Mouse (Mus musculus) activated CD4-positive, CD25-positive, alpha-beta regulatory T cell, adult 4 months (primary cell): Measurements from ENCODE around the gene Gls. TPM values are rescaled to one million over a fixed set of nuclear protein-coding genes. Genes with fewer than 3 reads are reported as not detected.
A peak's percentile ranks its signal among the peaks of the same experiment; 100 is the strongest.

ENCODE experiments used
- ATAC-seq: one replicate; pipeline ENCODE4 v1.8.0; 2017
- polyA plus RNA-seq, 2 experiments: library from polyadenylated mRNA; unstranded; fragments of 100-300 nt; shearing (Covaris generic); gene quantifications; one replicate each; pipeline ENCODE4 v1.2.1; 2017

Gls gene
- 10 to 100 TPM; 42.3 to 70.7 TPM for polyA plus RNA-seq

DNA sequence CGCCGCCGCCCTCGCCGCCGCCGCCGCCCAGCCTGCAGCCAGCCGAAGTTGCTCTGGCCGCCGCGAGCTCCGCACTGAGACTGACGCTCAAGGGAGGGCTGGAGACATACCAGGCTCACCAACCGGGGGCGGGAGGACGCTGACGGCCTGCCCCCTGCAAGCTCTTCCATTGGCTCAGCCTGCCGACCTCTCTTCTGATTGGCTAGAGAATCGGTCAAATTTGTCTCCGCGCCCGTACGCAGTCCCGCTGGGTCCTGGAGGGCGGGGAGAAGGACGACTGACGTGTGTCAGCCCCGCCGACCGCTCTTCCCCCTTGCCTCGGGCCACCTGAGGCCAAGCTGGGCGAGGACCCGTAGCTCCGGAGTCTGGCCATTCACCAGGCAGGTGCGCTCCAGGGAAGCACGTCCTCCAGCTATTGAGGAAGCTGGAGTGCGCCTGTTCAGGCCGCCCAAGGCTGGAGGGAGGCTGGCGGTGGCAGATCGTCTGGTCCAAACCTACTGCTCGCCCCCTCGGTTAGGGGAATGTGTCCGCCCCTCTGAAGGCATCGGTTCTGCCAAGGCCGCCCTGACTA is at the start of gene Gls:
Gene Gls (minus strand): TSS at position 90 of the 571 bp plus-strand sequence.
- ATAC-seq, result peak; percentile 83

DNA sequence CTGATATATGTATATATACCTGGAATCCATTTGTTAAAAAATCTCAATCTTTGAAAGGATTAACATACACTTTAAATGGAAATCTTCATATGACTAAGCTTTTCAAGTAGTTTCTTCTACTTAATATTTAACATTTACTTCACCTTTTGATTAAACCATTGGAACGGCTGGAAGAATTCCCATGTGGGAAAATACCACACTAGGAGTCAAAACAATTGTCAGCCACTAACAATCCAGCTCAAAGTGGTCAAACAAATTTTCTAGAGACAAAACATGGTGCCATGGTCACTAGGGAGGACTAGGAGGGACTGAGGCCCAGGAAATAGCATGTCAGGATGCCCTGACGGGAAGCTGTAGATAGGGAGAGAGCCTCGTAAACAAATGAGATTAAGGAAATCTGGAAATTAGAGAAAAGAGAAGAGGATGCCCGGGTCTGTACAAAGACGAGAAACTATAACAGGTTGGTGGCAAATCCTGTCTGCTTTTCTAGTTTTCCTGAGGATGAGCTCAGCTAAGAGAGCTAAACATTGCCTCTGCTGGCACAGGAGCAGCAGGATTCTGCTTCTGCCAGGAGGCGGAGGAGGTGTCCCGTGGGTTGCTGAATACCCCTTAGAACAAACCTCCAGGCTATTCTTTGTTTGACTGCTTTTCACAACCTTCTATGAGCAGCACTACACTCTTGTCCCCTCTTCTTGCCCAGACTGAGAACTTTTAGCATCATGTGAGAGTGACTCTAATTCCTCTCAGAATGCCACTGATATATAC is 47.0 kb upstream of the Gls start:
- ATAC-seq, result no peak

DNA sequence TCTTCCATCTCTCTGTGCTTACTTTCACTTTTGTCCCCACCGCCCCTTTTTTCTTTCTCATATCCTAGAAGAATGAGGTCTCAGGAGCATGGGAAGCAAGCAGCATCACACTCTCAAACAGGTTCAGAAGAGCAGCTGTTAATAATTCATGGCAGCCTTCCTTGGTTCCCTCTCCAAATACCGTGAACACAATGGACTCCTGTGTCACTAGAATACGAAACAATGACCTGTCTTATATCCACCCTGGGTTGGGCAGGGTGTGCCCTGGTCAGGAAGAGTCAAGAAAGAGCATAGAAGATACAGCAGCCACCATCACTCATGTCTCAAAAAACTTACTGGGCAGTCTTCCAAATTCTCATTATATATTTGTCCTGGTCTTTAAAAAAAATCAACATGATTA is 46.3 kb upstream of the Gls start:
- no peak for ATAC-seq

DNA sequence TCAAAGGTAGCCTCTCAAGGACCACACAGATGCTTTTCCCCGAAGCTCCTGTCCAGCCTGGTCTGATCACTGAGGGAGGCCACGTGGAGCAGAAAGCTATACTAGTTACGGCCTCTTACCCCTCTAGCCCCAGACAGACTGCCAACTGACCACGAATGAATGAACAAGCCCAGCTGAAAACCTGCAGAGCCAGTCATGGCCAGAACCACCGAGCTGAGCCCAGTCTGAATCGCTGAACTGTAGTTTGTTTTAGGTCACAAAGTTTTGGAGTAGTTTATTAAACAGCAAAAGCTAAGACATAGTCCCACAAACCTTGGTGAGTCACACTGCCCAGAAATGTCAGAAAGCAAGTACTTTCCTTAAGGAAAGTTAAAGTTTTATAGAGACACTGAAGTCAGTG is 45.0 kb upstream of the Gls start:
- no peak for ATAC-seq

DNA sequence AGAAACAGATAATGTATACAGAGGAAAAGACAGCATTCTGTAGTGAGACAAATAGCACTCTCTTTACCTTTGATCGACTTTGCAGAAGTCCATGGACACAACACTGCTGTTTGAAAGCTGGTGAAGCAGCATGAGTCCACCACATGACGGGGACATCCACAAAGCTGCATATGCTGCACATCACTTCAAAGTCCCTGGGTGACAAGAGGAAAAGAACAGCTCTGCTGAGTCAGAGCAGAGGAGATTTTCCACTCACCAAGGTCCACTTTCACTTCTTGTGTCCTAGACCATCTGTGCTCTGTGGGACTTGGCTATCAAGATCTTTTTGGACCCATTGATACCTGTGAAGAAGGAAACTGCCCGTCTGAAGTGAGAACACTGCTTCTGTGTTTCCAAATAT is 41.2 kb upstream of the Gls start:
- ATAC-seq, result no peak

DNA sequence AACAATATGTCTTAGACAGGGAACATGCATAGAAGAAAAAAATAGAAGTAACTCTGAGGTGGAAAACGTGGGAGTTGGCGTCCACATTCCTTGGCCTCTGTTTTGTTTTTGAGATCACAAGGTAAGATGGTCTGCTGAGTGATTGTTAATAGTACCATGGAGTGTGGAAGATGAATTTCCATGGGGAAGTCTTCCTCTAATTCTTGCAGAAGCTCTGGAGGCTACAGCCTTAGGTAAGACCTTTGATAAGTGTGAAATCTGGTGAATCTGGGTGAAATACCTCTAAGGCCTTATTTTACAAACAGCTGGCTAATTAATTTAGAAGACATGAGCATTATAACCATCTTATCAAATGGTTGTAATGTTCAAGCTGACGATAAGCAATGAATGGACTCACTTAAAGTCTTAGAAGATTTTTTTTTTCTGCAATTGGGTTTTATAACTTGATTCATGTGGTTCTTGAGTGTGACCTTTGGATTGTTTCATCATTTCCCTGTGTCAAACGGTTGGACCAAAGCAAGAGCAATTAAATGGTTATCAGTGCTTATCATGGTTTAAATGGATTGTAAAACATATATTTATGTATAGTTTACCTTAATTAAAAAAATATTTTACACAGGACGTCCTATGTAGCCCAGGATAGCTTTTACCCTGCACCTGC is 39.1 kb upstream of the Gls start:
- ATAC-seq, result no peak

DNA sequence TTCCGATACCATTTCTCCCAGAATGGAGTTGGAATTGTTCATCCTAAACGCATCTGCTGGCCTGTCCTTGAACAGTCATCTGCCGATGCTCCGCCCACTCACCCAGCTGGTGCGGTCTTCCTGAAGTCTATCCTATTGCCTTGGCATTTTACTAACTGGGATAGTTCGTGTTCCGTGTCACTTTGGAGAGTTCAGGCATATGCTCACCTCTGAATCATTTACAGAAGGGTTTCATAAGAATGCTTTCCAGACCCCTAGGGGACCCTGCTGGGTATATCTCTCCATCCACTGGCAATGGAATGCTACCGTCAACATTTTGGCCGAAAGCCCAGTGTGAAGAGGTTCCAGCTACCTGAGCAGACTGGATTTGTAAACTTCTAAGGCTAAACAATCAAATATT is 37.3 kb upstream of the Gls start:
- ATAC-seq, result no peak

DNA sequence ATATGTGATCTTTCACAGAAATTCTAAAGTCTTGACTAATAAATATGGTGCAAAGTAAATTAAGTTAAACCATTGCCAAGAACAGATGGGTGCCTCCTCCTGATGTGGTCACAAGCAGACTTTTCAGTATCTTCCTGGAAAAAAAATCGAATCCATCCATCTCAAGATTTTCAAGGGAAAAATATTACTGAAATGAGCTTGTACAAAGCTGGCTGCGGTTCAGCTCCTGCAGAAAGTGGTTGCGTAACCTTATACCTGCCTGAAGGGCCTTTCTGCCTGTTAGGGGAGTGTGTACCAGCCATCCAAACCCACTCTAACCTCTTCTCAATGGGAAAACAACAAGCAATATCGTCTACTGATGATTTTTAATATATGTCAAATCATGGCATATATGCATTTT is 36.6 kb upstream of the Gls start:
- ATAC-seq, result no peak

DNA sequence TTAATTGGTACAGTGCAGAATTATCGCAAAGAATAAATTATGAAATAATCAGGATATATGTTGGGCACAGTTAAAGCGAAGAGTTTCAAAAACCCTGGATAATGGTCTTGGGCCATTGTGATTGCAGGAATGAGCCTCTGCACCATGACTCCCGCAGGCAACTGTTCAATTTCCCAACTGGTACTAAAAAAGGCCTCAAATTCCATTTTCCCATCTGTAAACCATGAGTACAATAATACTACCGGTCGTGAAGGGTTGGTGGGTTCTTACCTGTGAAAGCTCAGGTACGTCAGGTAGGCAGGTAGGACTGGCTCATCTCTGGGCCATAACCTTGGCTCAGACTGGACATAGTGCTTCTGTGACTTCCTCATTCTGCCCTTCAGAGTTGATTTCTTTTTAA is 35.0 kb upstream of the Gls start:
- ATAC-seq, result no peak

DNA sequence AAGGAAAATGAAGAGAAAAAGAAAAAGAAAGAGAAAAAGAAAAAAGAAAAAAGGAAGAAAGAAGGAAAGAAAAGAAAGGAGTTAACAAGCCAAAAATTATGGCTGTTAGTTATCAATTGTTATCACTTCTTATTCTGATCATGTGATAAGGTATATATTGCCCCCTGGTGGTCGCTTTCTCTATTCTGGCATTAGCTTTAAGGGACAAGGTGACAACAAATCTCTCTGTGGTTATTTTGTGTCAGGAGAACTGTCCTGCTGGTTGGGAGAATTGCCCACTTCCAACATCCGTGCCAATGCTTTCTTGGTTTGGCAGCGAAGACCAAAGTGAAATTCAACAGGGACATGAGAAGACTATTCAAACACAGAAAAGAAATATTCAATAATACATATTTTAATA is 34.6 kb upstream of the Gls start:
- ATAC-seq, result no peak

DNA sequence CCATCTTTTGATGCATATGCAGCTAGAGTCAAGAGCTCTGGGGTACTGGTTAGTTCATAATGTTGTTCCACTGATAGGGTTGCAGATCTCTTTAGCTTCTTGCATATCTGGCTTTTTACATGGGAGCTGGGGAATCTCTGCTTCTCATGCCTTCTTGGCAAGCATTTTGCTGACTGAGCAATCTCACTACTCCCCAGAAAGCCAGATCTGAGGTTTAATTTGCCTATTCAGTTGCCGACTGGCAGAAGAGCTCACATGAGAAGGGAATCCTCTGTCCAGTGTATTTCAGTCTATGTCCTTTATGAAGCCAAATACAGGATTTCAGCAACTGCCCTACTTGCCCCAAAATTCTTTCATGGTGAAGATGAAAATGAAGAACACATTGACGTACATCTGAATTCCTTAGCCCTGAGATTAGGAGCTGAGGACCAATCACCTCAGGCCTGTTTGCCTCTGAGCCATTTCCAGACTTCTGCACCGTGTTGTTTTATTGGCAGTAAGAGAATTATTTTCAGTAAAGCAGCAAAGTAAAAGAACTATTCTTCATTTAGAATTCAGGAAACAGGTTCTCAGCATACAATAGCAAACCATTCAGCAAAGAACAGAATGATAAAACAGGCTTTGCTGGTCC is 33.0 kb upstream of the Gls start:
- ATAC-seq, result no peak

DNA sequence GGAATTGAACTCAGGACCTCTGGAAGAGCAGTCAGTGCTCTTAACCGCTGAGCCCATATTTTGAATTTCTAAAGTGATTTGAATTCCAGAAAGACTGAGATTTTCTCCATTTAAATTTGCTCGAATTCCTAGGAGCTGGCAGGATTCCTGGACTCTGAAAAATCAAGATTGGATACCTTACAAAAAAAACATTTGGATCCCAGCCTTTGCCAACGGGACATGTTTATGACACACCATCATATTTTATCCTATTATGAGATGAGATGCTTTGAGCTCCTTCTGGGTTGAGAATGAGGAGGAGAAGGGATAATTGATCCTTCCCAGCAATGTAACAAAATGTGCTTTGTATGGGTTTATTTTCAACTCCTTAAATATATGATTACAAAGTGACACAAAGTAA is 31.3 kb upstream of the Gls start:
- ATAC-seq, result no peak

DNA sequence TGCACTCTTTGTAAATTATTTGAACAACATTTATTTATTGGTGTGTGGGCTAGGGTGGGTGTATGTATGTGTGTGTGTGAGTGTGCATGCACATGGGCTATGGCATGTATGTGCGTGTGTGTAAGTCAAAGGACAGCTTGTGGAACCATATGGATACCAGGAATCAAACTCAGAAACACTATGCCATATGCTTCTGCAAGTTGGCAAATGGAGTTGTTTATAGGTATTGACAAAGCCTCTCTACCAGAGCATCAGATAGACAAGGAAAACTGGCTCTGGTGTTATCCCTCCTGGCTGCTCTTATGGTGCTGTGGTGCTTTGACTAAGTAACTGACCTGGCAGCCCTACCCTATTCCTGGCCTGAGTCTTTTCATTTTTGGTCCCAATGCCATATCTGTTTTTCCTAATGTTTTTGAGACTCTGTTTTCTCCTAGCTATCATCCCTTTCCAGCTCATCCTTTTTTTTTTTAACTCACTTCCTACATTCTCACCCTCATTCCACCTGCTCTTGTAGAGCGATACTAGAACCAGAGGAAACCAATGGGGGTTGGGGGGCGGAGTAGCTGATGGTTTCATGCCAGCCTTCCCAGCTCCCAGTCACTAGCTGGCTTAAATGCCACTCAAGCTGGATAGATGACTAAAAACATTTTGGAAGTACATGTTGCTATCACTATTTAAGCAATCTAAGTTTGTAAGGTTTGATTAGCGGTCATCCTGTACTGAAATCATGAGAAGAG is 27.5 kb upstream of the Gls start:
- ATAC-seq, result no peak

DNA sequence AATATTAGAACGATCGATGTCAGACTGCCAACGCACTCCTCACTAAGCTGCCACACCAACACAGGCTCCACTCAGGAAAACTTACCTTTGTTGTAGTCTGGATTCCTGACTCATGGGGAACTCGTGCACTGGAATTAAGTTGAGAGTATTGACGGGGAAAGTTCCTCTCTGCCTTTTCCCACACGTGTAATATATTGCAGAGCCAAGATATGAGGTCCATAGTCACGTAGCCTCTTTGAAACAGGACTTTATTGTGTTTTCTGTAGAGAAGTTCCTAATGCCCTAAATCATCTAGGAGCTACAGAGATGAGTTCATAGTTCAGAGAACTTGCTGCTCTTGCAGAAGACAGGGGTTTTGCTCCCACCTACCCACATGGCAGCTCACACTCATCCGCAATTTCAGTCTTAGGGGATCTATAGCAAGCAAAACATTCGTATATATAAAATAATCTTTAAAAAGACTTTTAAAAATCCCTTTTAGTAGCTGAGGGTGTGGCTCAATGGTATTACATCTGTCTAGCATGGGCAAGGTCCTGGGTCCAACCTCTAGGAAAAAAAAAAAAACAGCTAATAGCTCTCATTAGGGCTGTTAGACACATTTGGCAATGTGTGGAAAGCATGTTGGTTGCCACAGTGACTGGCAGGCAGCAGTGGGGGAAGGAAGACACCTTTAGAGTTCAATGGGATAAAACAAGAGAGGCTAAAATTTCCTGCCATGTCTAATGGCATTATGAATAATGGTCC is 25.1 kb upstream of the Gls start:
- ATAC-seq, result no peak

DNA sequence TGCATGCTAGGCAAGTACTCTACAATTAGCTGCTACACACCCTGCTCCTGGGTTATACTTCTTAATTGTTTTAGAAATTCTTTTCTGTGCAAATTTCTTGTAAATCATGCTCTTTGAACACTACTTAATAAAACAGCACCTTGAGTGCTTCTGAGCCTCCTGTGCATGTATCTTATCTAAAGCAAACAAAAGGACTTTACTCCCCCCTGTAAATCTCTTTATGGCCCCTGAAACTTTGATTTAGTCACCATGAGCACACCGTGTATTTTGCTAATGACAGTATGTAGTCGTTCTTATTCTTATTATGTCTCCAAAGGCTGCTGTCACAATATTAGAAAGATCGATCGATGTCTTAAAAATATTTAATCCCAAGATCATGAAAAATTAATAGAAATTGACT is 23.9 kb upstream of the Gls start:
- no peak for ATAC-seq

DNA sequence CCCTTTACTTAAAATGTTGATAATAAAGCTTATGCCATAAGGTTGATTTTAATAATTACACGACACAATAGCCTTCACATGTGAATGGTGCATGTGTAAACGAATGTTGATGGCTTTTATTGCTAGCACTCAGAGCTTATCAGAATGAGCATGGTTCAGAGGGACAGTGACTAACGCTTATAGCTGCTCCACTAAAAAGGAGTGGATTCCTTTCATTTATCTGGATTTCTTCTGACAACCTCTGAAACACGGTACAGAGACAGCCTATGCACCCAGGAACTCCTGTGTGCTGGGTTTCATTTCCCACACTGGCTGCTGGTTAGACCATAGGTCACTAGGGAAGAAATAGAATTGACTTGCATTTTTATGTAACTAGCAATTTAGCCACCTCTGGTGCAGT is 23.2 kb upstream of the Gls start:
- no peak for ATAC-seq

DNA sequence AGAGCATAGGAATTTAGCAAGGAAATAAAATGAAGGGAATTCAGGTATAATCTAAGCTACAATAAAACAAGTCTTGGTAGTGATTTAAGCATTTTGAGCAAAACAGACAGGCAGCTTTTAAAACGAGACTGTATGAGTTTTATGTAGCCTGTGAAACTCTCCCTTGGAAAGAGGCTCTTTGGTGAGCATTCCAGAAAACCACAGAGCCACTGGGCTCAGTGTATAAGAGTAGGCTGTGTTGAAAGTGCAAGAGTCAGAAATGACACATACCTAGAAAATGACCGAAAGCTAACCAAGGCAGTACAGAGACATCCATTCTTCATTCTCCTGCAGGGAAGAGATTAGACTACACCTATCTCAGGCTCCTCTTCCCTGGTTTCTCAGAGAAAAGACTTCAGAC is 21.4 kb upstream of the Gls start:
- ATAC-seq, result no peak

DNA sequence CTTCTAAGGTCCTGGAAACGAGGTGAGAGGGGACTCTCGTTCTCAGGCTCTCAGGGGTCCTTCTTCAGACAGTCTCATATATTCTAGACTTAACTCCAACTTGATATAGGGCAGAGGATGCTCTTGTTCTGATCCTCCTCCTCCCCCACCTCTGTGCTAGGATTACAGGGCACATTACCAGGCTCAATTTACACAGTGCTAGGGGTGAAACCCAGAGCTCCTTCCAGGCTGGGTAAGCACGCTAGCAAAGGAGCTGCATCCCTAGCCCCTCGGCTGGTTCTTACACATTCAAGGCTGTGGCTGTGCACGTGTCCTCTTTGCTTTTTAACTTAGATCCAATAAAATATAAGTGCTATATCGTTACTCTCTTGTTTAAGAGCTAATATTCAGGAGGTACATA is 20.4 kb upstream of the Gls start:
- no peak for ATAC-seq

DNA sequence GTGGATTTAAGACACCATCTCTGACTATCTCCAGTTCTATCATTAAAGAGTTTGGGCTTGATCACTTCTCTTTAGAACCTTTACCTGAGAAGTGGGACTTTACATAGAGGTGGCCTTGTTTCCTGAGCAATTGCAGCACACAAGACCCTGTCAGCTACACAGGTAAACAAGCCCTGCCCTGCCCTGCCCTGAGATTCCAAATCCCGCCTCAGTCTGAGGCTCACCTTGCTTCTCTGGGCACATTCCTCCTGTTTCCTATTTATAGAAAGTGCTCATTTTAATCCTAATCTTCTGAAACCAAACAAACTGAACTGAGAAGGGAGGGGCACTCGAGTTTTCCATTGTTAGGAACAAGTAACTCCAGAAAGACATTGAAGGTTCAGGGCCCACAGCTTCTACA is 19.4 kb upstream of the Gls start:
- no peak for ATAC-seq

DNA sequence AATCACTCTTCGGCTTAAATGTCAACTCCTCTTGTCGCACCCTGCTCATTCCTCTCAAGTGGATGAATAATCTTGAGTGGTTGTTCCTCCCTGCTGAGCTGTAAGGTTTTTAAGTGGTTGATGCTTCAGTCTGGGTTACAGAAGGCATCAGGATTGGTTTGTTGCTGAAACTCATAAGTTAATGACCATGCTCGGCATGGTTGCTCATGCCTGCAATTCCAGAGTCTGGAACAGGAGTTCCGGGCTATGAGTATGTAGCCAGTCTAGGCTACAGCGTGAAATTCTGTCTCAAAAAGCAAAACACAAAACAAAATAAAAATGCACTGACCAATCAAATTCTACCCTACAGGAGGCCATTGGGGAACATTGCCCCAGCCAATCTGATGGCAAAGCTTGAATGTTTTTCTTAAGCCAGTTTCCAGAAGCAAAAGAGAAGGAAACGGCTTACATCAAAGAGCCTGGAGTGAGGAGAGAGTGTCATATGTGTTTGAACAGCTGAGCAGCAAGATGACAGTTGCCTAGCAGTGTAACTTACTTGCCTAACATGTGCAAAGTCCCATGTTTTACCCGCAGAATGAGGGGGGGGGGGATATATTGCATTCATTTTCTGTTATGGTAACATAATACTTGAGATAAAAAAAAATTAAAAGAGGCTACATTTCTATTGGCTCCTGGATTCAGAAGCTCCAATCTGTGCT is 18.2 kb upstream of the Gls start:
- no peak for ATAC-seq

DNA sequence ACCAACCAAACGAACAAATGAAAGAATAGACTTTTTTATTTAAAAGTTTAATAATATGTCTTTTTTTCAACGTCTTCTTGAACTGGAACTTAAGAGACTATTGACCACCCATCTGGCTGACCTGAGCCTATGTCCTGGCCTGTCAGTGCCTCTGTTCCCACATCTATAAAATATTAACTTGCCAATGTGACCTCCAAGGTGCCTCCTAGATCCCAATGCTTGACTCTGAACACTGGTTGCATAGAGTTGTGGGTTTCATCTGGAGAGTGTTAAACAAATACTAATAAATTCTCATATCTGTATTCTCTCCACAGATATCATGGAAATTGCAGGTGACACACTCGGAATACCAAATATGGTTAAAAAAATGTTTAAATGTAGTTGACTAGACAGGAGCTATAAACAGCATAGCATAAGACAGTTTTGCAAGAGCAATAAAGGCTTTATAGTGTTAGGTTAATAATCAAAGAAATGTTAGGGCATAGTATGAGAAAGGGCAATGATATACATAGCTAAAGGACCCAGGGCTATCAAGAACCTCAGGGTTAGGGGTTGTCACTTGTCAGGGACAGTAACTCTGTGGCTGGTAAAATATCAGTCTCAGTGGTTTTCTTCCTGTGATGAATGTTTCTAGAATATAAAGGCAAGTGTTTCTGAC is 16.0 kb upstream of the Gls start:
- no peak for ATAC-seq
